Mouse (Mus musculus) kidney, postnatal 36 days (tissue): ENCODE results near the gene Sval2.

Experiments
- DNase-seq, 2 experiments: peaks; one replicate each; pipeline ENCODE4 v3.0.0; 2021 to 2022; ENCODE audit warnings: mixed read lengths in 2 of 2

The Sval2 gene

DNA sequence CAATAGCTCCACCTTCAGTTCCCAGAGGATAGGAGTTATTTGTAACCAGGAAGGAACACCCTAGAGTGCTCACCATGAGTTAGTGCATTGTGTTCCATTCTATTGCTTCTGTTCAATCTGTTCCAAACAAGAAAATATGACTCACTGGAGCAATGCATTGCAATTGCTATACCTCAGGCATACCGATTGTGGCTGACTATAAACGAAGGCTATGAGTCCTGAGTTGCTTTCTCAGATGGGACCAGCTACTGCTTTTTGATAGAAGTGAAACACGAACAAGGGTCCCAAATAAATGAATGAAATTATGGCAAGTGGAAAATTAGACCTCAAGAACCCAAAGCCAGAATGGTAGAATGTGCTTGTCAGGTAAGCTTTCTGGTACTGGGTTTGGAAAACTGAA lies at the start of gene Sval2:
TSS of gene Sval2 (plus strand) at position 301 of the 400 bp plus-strand sequence.
- DNase-seq, result no peak

DNA sequence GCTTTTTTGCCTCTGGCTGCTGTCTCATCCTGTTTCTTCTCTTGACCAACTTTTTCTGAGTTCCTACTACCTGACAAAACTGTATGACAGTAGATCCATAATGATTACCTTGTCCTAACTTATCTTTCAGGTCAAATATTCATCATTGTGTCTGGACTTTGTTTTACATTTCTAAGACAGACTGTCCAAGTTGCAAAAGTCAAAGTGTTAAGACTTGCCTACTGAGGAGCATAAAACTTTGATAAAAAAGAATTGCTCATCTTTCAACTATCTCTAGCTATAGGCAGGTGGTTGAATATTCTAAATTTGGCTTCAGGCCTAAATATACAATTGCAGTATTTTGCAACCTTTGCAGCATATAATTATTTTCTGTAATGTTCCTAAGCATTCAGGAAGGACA lies 28.7 kb upstream of the Sval2 start:
- DNase-seq, result no peak

DNA sequence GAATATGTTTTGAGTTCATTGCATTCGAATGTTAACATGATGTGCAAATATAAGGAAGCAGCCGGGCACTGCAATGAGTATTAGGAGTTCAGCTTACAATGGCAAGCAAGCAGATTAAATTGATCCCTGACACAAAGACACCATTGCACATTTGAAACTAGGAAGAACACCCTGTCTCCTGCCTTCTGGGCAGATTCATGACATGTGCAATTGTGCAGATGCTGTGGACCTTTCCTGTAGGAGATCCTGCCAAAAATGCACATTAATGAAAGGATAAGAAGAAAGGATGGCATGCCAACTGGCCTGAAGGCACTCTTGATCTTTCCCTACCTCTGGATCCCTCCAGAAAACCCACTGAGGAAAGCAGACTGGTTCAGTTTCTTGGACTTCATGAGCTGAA lies 23.3 kb upstream of the Sval2 start:
- DNase-seq, result no peak

DNA sequence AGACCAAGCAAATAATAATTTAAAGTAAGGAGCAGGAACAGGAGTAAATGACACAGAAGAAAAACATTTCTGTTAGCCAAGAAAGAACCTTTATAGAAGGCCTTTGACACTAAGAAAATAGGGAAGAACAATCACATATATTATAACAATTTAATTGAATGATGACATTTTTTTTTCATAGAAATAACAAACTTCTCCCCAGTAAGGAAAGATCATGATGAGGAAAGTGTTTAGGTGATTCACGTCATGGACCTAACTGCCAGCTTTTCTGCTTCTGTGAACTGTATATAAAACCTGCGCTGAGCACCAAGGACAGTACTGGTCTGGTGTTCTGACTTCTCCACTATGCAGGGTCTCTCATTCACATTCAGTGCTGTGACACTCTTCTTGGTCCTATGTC lies 5.6 kb upstream of the Sval2 start, which contains the start of gene Pip:
TSS of gene Pip (plus strand) at position 301 of the 400 bp plus-strand sequence.
- DNase-seq, result no peak

DNA sequence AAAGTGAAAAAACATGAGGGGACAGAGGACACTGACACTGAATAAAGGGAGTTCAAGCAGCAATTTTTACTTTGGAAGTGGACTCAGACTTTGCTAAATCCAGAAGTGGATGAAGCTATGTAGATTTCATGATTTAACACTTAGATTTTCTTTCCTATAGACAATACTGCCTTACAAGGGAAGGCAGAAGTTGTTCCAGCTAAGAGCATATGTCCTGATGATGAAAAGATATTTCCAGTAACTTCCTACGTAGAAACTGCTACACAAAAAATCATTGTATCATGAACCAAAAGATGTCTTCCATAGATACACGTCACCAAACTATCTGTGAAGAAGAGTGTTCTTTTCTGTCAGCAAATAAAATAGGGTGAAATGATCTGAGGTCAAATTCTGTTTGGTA lies 11.2 kb downstream of the Sval2 start:
- no peak for DNase-seq

DNA sequence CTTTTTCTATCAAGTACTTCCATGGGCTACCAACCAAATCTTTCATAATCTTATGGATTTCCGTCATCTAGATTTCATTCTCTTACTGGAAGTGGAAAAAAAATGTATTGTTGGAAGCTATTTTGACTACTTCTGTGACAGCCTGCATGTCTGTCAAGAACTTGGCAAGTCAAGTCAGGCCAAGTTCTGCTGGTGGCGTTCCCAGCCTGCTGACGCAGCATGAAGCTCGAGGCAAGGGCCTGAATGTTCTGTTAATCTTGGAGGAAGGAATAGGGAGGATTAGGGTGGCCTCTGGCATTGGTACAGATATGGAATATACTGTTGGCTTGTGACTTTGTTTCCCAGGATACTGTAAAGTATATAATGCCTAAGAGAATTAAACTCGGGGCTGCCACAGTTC lies 58.8 kb downstream of the Sval2 start:
- no peak for DNase-seq
